Mouse (Mus musculus) B cell, adult 62 days (primary cell): ENCODE measurements around the gene Arih1. TPM values are rescaled to one million over a fixed set of nuclear protein-coding genes. Genes with fewer than 3 reads are reported as not detected.

ENCODE experiments used
- total RNA-seq: library from RNA; stranded (reverse); gene quantifications from 4 replicates; pipeline ENCODE4 v1.2.4, GENCODE M21; 2023

Gene Arih1
- 149 to 170 TPM (median 156 TPM) in 4 replicates for total RNA-seq

DNA sequence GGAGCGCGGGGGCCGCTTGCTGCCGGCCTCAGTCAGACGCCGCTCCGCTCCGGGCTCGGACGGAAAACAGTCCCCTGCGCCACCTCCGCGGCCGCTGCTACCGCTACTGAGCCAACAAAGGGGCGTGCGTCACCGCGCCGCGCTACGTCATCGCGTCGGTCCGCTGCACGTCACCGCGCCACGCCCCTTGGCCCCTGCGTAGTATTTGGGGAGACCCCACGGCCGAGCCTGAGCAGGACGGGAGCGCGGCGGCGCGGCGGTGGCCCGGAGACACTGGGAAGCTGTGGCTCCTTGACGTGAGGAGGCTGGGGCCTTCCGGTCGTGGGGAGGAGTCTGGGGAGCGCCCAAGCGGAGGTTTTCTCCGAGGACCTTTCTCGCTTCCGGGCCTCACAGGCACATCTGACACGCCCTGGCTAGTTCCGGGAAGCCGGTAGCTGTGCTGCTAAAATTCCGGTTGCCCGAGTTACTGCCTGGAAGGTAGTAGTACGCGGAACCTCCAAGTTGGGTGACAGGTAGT is at the start of gene Arih1:
TSS of gene Arih1 (minus strand) at position 70 of the 517 bp plus-strand sequence.

GRCm38 (mm10) chr9:59353253-59353639 is 133.2 kb downstream of the Arih1 start, which contains the start of gene Bbs4:
Bbs4 (minus strand) TSS chr9:59353508.

Other genes starting within 250 kb of the Arih1 start
- gene Adpgk, start 195.1 kb downstream of the Arih1 start, total RNA-seq: 57.9 to 59.3 TPM (median 58.9 TPM) in 4 replicates
- gene Bbs4, start 133.1 kb downstream of the Arih1 start, total RNA-seq: 4.7 to 8.6 TPM (median 6.3 TPM) in 4 replicates
- 56.7 to 62.4 TPM (median 59.7 TPM) in 4 replicates for gene Hexa, start 52.9 kb upstream of the Arih1 start, total RNA-seq
- gene Tmem202, start 53.2 kb upstream of the Arih1 start, total RNA-seq: 0.50 to 1.3 TPM (median 0.63 TPM) in 4 replicates
- not detected in 4 replicates for gene Celf6, start 91.3 kb upstream of the Arih1 start, total RNA-seq
- gene Parp6, start 130.7 kb upstream of the Arih1 start, total RNA-seq: 62.7 to 73.8 TPM (median 65.6 TPM) in 4 replicates
- gene Pkm, start 169.8 kb upstream of the Arih1 start, total RNA-seq: 253 to 276 TPM (median 267 TPM) in 4 replicates
- gene Gramd2, start 193.5 kb upstream of the Arih1 start, total RNA-seq: 0.16 to 0.39 TPM in 2 of 4 replicates, not detected in the others